Mouse (Mus musculus) activated CD4-positive, CD25-positive, alpha-beta regulatory T cell, adult 4 months (primary cell): ENCODE results near the gene Hypk. TPM values are rescaled to one million over a fixed set of nuclear protein-coding genes. Genes with fewer than 3 reads are reported as not detected.
"Not testable (repeated sequence)": the region's sequence is repeated elsewhere in the genome, so short reads cannot be mapped to it uniquely, and the experiment has no call there.

Source experiments
- ATAC-seq: one replicate; pipeline ENCODE4 v1.8.0; 2017
- polyA plus RNA-seq, 2 experiments: library from polyadenylated mRNA; unstranded; fragments of 100-300 nt; shearing (Covaris generic); gene quantifications; one replicate each; pipeline ENCODE4 v1.2.1; 2017

Hypk gene
- polyA plus RNA-seq, 2 experiments from 2014 or later = 120 to 207 TPM

- peak; percentile 92 for ATAC-seq
Observed at GRCm38 (mm10) chr2:121448739-121449535, 4.2 kb upstream of the Hypk start, which contains the start of gene Serf2. Gene Serf2 (plus strand): TSS chr2:121449195.

- peak; percentile 1 for ATAC-seq
Observed at GRCm38 (mm10) chr2:121449545-121450011, 3.5 kb upstream of the Hypk start.

DNA sequence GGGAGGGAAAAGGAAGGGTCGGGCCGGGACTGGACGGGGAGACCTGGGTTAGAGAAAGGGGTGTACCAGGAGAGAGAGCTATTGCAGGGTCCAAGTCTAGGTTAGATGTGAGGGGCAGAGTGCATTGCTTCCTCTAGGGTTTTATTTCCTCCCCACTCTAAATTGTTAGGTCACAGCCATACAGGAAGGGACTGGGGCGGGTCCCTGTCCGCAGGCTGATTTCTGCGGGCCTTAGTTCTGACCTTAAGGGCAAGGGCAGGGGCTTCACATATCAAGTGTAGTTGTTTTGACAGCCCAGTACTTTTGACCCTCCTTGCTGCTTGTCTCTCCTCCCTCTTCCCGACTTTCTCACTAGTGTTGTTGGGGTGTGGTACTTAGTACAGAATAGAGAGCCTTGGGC, 3.0 kb upstream of the Hypk start:
- ATAC-seq = no peak

- ATAC-seq = no peak
Observed at GRCm38 (mm10) chr2:121452361-121452760, 729 bp upstream of the Hypk start.

- ATAC-seq = no peak
Observed at GRCm38 (mm10) chr2:121453917-121454316, 827 bp downstream of the Hypk start.

DNA sequence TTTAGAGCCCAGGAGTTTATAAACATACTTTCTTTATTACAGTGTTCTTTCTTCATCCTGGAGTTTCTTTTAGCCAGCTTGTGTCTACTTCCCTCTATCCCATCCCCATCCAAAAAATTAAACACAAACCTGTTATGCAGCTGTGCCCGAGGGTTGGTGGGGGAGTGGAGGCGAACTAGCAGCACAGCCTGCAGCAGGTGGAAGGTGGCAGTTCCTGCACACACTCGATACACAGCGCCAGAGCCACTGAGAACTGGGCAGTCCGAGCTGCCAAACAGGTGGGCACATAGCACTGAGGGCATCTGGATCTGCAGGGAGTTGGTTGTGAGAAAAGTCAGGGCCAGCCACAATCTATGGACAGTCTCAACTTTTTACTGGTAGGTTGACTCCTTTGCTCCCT, 2.4 kb downstream of the Hypk start:
- no peak for ATAC-seq

GRCm38 (mm10) chr2:121456692-121457642, 3.9 kb downstream of the Hypk start, which contains the start of gene Serinc4:
Gene Serinc4 (minus strand): TSS chr2:121456781.
- ATAC-seq = peak; percentile 99

DNA sequence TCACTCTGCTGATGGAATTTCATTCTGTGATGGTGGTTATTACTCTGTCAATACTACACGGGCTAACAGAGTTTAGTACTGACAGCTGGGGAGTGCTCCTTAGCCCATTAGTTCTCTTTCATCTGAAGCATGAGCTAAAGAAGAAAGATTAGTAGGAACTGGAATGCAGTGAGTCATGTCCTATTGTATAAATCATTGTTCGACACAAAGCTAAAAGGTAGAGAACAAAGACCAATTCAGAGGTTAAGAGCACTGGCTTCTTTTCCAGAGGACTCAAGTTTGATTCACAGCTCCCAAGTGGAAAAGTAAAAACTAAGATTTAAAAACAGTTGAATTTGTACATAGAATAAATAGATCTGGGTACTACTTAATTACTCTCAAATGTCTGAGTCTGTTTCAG, 7.0 kb downstream of the Hypk start:
- no peak for ATAC-seq

DNA sequence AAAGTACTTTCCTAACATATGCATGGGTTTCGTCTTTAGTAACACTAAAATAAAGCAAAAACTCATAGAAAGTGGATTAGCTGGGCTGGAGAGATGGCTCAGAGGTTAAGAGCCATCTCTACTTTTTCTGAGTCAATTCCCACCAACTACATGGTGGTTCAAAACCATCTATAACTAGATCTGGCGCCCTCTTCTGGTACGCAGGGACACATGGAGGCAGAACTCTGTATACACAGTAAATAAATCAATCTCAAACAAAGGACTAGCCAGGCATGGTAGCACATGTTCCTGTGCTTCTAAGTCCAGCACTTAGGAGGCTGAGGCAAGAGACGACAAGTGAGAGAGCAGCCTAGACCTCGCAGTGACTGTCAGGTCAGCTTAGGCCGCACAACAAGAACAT, 15.9 kb downstream of the Hypk start:
- peak; percentile 20 for ATAC-seq

GRCm38 (mm10) chr2:121472783-121473182, 19.7 kb downstream of the Hypk start:
- not testable (repeated sequence) for ATAC-seq

DNA sequence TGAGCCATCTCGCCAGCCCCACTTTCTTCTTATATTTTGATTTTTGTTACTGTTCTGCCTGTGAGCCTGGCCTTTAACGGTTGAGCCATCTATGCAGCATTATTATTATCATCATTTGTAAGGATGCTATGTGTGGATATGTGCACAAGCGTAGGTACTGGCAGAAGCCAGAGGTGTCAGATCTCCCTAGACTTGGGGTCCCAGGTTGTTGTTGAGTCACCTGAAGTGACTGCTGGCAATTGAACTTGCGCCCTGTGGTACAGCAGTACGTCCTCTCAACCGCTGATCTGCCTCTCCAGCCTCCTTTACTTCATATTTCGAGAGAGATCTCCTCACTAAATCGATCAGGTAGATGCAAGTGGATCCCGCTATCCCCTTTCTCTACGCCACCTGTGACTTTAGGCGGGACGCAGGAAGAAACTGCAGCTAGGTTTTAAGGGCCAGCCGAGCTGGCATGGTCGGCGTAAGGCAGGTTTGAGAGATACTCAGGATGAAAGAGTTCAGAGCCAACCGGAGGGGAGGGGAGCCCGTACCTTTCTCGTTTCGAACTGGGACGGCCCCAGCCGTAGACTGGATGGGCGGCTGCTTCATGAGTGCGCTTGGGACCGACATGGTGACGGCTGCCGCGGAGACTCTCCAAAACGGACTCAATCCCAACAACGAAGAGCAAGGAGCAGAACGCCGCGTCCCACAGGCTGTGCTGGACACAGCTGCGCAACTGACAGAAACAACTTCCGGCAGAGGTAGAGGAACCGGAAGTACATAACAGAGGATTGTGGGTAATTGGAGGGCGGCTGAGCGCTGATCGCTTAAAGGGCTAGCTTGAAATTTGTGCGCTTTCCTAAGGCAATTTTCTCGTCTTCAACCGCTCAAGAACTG, 20.4 kb downstream of the Hypk start, which contains the start of gene Mfap1b:
Gene Mfap1b (minus strand): TSS at position 767 of the 879 bp plus-strand sequence.
- ATAC-seq = peak; percentile 97

DNA sequence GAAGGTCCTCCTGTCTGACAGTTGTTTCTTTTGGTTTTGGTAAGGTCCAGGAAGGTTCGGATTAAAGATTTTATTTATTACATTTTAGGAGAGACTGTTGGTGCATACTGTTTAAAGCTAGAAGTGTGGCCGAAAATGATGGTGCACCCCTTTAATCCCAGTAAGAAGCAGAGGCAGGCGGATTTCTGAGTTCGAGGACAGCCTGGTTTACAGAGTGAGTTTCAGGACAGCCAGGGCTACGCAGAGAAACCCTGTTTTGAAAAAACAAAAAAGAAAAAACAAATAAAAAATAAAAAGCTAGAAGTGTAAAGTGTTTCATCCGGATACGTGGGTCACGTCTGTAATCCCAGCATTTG, 21.1 kb downstream of the Hypk start:
- ATAC-seq = peak; percentile 47

- ATAC-seq = not testable (repeated sequence)
Observed at GRCm38 (mm10) chr2:121475306-121475705, 22.2 kb downstream of the Hypk start.

DNA sequence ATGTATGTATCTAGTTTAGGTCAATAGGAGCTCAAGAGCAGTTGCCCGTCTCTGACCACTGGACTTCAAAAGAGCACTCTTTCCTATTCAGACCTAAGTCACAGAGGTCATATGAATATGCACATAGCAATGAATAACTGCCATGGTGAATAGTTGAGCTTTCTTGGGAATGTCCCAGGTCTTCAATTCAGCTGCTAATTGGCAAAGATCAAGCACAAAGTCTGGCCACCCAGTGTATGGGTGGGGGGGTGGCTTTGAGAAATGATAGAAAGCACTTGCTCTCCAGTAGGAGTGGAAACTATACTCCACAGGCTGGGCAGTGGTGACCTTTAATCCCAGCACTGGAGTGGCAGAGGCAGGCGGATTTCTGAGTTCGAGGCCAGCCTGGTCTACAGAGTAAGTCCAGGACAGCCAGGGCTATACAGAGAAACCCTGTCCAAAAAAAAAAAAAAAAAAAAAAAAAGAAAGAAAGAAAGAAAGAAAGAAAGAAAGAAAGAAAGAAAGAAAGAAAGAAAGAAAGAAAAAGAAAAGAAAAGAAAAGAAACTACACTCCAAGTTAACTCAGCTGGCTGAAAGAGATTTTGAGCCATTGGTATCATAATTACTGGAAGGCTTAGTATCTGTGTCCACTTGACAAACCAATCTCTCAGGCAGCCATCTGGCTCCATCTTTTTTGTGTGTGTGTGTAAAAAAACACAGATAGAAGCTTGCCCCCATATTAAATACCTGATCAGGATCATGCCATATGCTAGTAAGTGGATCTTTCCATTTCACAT, 24.6 kb downstream of the Hypk start:
- no peak for ATAC-seq

DNA sequence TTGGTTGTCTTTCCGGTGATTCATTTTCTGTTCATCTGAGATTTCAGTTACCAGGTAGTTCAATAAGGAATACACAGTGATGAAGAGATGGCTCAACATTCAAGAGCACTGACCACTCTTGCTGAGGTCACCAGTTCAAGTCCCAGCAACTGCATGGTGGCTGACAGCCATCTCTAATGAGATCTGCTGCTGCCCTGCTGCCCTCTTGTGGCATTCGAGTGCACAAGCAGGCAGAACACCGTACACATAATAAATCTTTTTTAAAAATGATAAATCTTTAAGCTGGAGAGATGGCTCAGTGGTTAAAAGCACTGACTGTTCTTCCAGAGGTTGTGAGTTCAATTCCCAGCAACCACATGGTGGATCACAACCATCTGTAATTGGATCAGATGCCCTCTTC, 27.4 kb downstream of the Hypk start:
- ATAC-seq = peak; percentile 71

DNA sequence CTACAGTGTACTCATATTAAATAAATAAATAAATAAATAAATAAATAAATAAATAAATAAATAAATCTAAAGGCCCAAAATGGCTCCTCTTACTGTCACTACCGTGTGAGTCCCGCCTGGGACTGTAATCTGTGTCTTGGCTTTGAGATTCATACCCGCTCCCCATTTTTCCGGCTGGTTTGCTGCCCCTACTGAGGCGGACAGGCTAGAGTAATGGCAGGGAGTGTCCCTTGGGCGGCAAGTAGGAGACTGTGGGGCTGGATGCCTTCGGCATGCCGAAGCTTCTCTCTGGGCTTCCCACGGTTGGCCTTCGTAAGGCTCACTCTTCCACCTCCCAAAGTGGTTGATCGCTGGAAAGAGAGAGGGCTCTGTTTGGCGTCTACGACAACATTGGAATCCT, 27.8 kb downstream of the Hypk start:
- ATAC-seq = not testable (repeated sequence)

- ATAC-seq = no peak
Observed at GRCm38 (mm10) chr2:121483576-121483975, 30.5 kb downstream of the Hypk start.

DNA sequence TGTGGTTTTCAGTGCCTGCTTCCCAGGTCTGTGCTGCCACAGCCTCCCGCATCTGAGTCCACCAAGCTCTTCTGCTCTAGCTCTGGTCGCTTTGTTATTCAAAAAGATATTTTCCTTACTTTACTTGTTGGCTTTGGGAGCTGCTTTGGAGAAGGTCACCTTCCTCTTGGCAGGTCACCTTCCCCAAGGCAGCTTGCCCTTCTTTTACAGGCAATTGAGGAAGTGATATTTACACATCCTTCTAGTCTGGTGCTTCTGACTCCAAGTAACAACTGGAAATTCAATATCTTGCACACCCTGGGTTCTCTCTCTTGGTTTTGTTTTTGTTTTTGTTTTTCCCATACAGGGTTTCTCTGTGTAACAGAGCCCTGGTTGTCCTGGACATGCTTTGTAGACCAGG, 31.3 kb downstream of the Hypk start:
- not testable (repeated sequence) for ATAC-seq

DNA sequence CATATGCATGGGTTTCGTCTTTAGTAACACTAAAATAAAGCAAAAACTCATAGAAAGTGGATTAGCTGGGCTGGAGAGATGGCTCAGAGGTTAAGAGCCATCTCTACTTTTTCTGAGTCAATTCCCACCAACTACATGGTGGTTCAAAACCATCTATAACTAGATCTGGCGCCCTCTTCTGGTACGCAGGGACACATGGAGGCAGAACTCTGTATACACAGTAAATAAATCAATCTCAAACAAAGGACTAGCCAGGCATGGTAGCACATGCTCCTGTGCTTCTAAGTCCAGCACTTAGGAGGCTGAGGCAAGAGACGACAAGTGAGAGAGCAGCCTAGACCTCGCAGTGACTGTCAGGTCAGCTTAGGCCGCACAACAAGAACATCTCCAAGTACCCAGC, 48.5 kb downstream of the Hypk start:
- ATAC-seq = not testable (repeated sequence)

- ATAC-seq = peak; percentile 87
Observed at GRCm38 (mm10) chr2:121505942-121506882, 53.1 kb downstream of the Hypk start, which contains the start of the genes Mfap1a and Wdr76. Gene Mfap1a (minus strand): TSS chr2:121506665. Gene Wdr76 (plus strand): TSS chr2:121506723.
